Mouse (Mus musculus) heart, postnatal 36 days (tissue): ENCODE results near the gene Plagl2. TPM values are rescaled to one million over a fixed set of nuclear protein-coding genes. Genes with fewer than 3 reads are reported as not detected.

Experiments
- DNase-seq, 2 experiments: peaks; one replicate each; pipeline ENCODE4 v3.0.0; 2021 to 2022
- intact Hi-C: fragments of 180-260 bp; cut with DNase I; formaldehyde crosslinking; loops from one replicate; pipeline ENCODE4 v1.15.1; 2025
- total RNA-seq, 2 experiments: library from RNA; stranded (reverse); gene quantifications; 2 replicates each; pipeline ENCODE4 v1.2.3; 2021

The Plagl2 gene
- total RNA-seq, 2 experiments from 2014 or later = 4.0 to 4.2 TPM

DNA sequence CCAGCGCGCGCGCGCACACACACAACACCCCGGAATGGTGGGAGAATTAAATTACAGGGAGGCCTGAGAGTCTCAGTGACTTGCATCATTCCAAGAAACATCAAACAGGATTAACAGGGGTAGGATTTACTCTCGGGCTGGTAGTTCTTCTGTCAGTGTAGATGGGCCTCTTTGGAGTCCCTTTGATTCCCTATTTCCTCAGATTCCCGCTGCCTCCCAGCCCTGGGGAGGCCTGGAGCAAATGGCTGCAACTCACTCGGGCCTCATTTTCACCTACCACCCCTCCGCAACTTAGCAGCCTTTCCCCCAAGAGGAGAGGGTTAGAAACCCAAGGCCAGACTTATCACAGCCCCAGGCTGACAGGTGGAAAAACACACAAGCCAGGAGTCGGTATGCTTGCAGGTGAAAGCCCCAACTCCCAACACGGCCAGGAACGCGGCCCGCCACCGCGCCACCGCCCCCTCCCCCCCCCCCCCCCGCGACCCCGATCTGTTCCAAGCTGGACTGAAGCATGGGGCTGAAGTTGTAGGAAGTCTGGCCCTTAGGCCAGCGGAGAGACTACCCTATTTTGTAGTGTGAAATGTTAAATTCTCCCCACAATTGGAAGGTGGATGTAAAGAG lies 1.3 kb downstream of the Plagl2 start:
- no peak for DNase-seq
- intact Hi-C loops = loop anchor here (2.0 to 5.0 kb wide), 4 partner anchors 79 to 207 kb away; partner anchors contain the start of gene Tm9sf4

DNA sequence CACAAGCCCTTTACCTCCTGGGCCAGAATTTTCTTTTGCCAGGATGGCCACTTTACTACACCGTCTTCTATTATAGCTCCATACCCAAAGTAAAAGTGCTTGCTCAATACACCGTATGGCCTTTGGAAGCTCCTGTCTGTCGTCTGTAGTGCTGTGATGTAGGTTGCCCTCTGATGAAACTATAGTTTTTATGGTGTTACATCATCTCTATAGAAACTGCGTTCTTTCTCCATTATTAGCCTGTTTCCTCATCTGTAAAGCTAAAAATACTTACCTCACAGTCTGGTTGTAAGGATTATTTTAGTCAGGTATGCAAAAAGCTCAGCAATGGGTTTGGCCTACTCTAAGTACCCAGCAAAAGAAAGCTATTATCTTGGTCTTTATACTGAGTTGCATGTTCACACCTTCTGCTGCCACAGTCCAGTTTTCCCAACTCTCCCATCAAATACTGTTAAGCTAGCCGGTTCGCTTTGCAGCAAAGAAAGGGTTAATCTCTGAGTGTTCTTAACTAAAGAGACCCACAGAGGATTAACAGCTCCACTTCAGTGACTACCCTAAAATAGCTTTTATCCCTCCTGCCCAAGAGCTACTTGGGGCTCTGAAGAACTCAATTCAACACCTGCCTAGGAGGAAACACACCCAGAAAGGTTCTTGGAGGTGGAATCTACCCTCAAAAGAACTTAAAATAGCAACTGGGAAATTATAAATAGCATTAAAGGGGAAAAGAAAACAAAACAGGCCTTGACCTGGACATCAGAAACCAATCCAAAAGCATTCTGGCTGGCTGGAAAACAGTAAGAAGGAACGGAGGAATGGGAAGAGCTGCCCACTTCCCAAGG lies 2.0 kb downstream of the Plagl2 start:
- intact Hi-C loops = no loop called here
- DNase-seq = no peak

DNA sequence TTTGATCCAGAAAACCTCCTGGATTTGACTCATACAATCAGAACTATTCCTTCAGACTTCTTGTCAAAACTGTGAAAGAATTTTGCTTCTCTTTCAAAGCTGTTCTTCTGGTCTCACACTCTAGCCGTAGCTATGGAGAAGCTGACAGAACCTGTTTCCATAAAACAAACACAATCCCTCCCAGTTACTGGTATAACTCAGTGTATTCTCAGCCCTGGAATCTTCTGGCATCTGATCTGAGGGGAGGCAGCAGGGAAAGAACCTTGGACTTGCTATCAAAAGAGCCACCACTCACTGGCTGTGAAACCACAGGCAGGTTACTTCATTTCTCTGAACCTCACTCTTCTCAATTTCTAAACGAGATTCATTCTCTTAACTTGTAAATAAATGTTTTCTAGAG lies 2.8 kb downstream of the Plagl2 start:
- no peak for DNase-seq
- intact Hi-C loops = no loop called here

DNA sequence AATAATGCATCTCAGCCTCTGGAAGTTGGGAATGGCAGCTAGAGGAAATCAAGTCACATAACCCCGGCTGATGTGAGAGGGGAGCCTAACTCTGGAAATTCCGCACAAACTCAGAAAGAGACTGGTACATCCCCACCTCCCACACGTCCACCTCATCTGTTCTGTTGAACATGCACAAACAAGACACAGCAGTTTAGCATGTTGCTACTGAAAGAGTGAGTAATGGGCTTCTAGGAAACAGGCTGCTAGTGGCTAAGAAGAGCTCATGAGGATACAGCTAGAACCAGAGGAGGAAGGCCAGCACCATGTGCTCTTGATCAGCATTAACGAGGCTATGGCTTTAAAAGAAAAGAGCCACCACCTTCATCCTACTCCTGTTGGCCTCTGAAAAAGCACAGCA lies 3.3 kb downstream of the Plagl2 start:
- DNase-seq = no peak

DNA sequence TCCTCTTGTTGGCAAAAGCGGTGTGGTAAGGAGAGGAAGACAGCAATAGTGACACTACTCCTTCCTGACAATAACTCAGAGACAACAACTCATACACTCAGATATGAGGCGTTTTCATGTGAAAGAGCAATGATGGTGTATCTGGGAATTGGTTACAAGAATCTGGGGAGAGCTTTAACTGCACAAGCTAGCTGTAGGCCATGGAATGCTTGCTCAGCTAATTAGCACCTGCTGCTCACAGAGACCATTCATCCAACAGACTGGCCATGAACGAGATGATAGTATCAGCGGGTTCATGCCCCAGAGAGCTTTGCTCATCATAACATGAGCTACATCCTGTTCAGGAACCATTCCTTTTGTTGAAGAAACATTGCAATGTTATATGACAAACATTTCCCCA lies 4.0 kb downstream of the Plagl2 start:
- intact Hi-C loops = no loop called here
- DNase-seq = no peak

More for the DNA sequence above, 3.3 kb downstream of the Plagl2 start:
- intact Hi-C loops = no loop called here

DNA sequence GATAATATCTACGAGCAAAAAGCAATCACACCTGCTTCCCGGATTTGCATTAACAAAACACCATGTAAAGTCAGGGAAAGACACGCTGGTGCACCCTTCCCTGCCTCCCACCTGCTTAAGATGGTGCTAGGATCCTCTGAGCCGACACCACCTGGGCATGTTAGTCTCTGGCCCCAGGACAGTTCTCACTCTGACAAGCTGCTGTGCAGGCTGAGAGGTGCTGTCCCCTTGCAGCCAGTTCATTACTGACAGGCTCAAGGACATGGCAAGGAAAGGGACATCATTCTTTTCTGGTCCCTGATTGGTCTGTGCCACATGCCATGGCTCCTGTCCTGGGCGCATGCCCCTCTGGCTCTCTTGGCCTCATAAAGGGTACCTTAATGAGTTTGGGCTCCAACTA lies 12.7 kb downstream of the Plagl2 start:
- no peak for DNase-seq
- intact Hi-C loops = no loop called here

DNA sequence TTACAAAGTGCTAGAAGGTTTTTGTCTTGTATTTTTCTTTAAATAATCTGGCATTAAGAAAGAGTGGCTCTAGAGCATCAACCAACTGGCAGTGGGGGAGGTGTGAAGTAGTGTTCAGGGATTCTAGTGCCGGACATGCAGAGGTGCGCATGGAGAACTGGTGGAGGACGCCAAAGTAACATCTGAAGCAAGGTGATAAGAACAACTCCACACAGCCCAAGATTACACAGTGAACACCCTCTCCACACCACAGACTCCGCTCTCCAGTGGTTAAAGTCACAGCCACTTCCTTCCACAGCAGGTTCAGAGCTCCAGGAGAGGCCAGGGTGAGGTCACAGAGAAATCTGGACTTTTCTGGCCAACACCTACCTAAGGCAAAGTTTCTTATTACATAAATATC lies 13.3 kb downstream of the Plagl2 start:
- no peak for DNase-seq
- intact Hi-C loops = no loop called here

DNA sequence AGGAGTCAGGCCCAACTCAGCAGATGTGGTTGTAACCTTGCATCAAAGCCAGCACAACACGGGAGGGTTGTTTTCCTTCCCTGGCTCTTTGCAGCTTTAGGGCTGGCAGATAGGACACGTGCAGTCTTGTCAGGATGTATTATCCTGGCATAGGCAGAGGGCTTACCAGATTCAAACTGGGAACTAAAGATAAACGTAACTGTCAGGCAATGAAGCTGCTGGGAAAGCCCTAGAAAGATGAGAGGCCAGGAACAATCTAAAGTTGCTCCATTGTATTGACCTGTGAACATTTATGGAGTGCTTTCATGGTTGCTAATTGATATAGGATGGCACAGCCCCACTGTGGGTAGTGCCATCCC lies 15.7 kb downstream of the Plagl2 start:
- intact Hi-C loops = no loop called here

DNA sequence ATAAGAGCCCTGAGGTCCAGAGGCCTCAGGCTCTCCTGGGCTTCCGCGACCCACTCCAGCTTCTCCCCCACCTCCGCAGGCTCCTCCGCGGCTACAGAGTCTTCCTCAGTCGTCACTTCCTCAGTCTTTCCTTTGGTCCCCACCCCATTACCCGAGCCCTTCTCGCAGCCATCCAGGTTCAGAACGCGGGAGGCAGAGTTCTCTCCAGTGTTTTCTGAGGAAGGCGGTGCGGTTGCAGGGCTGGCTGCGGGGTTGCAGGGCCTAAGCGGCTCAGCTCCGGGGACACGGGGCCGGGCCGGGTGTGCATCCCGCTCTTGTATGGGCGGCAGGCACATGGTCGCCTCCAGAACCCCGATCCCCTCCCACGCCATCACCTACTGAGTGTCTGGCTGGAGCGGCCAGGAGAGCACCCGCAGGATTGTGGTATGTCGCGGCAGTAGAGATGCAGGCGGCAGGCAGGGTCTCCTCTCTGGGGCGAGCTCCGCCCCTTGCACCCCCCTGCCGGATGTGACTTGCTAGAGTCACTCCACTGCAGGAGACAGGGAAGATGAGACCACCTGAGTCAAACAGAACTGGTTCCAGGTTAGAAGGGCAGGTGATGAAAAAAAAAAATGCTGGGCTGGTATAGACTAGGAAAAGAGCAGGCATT lies 16.2 kb downstream of the Plagl2 start, which contains the start of gene Tspyl3:
Gene Tspyl3, minus strand, starts transcription at position 496 of the 649 bp plus-strand sequence.
- DNase-seq = peak; percentile 44 to 49
- intact Hi-C loops = no loop called here

More for the DNA sequence above, 15.7 kb downstream of the Plagl2 start:
- no peak for DNase-seq

DNA sequence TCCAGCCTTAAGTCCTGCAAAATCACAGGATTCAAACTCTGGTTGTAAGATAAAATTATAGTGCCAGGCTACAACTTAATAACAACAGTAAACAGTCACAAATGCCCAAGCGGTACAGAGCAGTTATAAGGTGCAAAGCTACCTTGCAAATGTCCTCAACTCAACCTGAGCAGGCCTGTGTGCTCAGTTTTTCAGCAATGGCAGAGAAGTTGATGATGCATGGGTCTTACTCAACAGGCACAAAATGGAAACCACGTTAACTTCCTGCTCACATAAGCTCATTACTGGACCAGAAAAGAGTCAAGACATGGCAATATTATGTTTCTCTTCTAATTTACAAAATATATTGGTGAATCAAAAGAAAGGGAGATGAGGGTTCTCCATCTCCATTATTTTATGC lies 18.7 kb downstream of the Plagl2 start:
- DNase-seq = no peak
- intact Hi-C loops = no loop called here

DNA sequence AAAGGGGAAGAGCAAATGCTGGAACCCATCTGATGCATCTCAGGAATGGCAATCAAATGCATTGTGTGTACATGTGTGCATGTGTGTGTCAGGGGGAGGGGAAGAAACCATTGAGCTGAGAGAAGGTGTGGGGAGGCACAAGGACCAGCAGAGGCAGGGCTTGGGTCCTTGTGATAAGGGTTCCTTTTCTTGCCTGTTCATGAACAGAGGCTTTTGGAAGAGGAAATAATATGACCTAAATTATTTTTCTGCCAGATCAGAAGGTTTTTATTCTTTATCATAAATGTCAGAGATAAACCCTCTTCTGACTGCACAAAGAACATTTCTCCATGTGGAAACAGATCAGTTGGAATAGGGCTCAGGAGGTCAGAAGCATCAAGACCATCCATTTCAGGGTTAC lies 19.1 kb downstream of the Plagl2 start:
- DNase-seq = no peak

DNA sequence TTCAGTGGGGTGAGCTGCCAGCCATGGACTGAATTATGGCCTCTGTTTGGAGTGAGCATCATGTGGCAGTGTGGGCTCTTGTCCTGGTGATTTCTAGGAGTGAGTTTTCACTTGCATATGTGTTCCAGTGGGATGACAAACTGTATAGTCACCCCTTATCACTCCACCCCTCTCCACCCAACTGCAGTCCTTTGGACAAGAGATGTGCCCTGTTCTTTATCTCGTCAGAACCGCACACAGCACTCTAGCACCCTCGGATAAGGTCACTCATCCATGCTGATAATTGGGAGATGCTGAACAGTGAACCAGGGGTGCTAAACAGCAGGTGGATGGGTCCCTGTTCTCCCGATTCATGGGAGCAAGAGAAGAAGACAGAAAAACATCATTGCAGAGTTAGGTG lies 19.6 kb downstream of the Plagl2 start:
- no peak for DNase-seq
- intact Hi-C loops = no loop called here

More for the DNA sequence above, 19.1 kb downstream of the Plagl2 start:
- intact Hi-C loops = no loop called here

DNA sequence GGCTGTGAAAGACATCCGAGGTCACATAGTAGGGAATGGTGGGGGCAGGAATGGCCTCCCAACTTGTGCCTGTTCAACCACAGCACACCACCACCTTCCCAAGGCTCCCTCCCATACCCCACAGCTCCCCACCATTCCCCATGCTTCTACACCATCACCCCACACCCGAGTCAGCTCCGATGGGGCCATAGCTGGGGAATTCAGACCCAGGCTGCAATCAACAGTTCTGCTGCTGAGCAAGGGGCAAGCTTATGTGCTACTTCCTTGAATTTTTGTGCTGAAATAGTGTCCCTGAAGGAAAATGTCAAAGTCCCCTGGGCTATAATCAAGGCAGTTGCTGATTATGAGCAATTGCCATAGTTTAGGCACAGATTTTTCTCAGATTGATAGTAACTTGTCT lies 22.7 kb downstream of the Plagl2 start:
- intact Hi-C loops = no loop called here
- no peak for DNase-seq

DNA sequence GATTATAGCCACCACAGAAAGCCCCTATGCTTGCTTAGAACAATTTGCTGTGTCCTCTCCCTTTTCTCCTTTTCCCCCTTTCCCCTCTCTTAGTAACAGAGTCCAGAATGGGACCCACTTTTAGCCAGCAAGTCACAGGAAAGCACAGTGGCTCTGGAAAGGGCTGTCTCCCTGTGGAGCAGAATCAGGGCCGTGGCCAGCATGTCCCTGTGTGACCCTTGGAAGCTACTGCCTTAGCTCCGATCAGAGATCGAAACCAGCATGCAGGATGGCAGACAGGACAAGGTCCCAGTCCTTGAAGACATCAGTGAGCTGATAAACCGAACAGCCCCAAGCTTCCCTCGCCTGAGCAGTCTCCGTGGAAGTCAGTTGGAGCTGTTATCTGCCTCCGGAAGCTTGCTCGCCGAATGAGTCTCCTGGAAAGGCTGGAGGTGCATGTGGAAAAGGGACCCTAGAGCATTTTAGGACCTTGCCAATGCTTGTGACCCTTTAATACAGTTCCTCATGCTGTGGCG lies 23.3 kb downstream of the Plagl2 start:
- intact Hi-C loops = no loop called here
- DNase-seq = no peak

DNA sequence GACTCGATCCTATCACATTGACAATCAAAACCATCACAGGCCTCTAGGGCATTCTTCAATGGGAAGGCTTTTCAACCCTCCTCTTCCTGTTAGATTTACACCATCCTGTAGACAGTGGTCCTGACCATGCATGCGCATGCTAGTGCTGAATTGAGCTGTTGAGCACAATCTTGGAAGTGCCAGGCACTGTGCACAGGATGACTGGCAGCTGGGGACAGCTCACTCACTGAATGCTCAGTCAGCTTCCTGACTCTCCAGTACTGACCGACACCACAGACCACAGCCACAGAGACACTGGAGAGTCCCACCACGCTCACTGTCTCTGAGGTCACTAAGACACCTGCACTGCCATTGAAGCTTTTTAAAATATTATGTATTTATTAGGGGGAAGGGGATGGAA lies 25.8 kb downstream of the Plagl2 start:
- DNase-seq = no peak
- intact Hi-C loops = no loop called here

DNA sequence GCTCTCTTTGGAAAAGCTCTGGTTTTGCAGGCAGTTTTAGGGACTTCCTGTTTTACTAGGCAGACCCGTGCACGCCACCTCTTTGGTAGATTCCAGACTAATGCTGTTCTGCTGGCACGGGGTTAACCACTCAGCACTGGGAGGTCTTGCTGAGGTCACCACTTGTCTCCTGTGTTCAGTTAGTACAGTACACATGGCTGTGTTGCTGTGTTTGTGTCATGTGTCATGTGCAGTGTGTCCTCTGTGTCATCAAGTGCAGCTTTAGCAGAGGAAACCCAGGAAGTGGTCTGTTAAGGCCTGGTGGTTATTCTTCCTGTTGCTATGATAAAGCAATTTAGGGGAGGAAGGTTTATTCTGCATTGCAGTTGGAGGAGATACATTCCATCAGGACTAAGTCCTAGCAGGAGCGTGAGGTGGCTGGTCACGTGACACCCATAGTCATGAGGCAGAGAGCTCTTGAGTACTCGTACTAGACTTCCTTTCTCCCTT lies 26.4 kb downstream of the Plagl2 start:
- DNase-seq = no peak
- intact Hi-C loops = no loop called here

DNA sequence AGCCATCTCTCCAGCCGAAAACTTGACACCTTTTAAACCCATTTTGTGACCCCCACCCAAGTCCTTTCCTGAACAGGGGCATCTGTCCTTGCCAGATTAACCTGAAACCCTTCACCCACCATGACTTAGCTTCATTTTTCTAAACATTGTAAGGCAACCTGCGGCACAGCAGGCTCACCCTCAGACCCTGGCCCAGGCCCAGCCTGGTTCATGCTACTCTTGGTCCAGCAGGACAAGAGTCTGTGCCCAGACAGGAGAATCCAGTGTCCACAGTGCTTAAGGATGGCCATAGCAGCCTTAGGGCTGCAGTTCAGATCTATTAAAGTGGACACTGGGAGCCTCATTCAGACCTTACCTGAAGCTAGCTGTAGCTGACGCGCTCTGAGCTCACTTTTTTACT lies 27.9 kb downstream of the Plagl2 start:
- intact Hi-C loops = no loop called here
- DNase-seq = no peak

DNA sequence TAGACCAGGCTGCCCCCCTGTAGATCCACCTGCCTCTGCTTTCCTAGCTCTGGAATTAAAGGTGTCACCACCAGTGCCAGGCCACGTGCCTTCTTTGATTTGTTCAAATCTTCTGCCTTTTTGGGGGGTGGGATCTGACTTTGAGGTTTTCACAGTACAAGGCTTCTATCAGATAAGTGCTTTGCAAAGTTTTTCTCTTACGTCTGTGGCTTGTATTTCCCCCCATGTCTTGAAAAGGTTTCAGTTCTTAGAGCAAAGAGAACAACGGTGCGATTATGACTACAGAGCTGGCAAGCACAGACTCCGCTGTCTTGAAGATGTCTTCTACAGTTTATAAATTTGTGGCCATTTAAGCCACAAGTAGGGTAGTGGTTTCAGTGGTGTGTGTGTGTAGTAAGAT lies 29.8 kb downstream of the Plagl2 start:
- intact Hi-C loops = no loop called here
- DNase-seq = no peak

DNA sequence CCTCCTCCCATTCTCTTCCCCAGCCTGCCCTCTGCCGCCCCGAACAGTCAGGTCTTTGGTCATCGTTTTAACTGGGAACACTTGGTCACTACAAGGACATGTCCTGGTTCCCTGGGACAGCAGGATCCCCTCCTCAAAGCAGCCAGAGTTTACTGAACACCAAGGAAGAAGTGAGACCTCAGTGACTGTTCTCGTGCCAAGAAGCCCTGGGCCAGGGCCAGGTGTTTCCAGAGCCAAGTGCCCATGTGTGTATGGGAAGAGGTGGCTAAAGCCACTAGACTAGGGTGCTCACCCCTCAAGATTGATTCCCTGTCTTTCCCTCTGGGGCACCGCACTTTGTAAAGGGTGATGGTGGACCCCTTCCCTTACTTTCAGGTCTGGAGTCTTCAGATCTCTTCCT lies 31.9 kb downstream of the Plagl2 start:
- DNase-seq = no peak
- intact Hi-C loops = no loop called here

DNA sequence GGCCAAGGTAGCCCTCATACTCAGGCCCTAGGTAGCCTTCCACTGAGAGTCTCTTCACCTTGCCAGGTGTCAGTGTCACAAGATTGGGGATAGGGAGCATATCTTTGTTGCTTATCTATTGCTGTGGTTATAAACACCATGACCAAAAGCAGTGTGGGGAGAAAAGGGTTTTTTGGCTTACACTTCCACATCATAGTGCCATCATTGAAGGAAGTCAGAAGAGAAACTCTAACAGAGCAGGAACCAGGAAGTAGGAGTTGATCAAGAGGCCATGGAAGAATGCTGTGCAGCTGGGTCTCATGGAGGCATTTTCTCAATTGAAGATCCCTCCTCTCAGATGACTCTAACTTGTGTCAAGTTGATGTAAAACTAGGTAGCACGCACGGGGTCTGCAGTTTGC lies 33.1 kb downstream of the Plagl2 start:
- DNase-seq = no peak
- intact Hi-C loops = no loop called here

DNA sequence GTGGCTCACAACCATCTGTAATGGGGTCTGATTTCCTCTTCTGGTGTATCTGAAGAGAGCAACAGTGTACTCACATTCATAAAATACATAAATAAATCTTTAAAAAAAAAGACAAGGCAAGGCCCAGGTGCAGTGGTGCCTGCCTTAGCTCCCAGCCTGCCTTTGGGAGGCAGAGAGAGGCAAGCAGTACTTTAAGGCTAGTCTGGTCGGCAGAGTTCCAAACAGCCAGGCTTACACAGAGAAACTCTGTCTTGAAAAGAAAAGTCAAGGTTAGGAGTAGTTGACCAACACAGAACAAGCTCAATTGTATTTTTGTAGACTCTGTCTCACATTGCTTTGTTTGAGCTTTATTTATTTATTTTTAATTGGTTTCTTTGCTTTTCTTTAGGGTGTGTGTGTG lies 38.5 kb downstream of the Plagl2 start:
- no peak for DNase-seq
- intact Hi-C loops = no loop called here
